Mouse (Mus musculus): ENCODE results near the gene Slamf6.
"Not testable (repeated sequence)": the region's sequence is repeated elsewhere in the genome, so short reads cannot be mapped to it uniquely, and the experiment has no call there.

The Slamf6 gene

DNA sequence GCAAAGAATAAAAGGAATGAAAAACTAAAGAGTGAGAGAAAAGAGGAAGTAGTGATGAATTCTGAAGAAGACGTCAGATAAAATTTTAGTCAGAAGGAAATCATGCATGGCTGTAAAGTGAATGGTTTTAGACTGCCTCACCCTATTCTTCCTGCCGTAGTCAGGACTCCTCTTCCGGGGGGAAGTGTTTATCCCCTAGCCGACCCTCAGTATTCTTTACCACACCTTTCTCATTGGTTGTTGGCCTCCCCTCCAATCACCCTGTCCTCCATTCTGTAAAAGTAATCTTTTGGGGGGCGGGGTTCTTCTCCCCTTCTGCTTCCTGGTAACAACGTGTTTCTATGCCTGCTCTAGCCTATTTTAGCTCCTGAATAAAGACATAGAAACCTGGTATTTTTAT, 37.8 kb downstream of the Slamf6 start:
- DNase-seq (ENCODE audit: low spot score in 2 of 2) = no peak

DNA sequence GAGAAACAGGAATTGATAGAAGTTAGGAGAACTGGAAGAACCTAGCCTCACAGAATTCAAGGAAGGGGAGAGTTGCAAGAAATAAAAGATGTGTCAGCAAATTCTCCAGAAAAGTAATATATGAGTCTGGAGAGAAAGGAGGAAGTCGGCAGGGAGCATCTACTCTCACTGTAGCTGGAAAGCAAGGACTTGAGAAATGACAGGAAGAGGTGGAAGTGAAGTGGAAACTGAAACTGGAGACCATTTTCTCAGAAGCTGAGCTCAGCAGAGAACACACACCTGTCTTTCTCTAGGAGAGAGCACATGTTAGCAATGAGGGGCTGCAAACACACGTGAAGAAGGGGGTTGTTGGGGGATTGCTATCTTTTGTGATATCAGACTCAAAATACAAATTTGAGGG, 40.1 kb downstream of the Slamf6 start:
- no peak for DNase-seq (ENCODE audit: low spot score in 2 of 2)

DNA sequence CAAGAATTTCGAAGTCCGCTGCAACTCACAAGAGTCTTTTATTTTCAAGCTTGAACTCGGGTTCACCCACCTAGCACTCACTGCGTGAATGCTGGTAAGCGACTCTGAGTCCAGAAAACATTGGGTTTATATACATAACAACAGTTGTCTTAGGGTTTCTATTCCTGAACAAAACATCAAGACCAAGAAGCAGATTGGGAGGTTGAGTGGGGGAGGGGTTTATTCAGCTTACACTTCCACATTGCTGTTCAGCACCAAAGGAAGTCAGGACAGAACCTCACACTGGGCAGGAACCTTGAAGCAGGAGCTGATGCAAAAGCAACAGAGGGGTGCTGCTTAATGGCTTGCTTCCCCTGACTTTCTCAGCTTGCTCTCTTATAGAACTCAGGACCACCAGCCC, 43.4 kb downstream of the Slamf6 start:
- no peak for DNase-seq (ENCODE audit: low spot score in 2 of 2)

DNA sequence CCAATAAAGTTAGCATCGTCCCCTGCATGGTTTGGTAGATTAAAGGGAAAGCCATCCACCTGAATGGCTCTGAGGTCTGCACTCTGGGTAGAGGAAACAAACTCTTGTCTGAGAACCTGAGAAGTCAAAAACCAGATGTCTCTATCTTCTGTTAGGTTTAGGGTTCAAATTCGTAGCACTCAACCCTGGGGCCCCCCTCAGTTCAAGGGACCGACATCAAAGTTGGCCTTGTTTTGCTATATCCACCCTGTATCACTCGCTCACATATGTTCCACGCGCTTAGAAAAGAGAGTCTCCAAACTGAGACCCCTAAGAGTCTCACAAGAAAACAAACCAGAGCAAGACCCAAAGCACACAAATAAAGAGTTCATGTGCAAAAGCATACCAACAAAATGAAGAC, 44.4 kb downstream of the Slamf6 start:
- DNase-seq (ENCODE audit: low spot score in 2 of 2) = no peak

DNA sequence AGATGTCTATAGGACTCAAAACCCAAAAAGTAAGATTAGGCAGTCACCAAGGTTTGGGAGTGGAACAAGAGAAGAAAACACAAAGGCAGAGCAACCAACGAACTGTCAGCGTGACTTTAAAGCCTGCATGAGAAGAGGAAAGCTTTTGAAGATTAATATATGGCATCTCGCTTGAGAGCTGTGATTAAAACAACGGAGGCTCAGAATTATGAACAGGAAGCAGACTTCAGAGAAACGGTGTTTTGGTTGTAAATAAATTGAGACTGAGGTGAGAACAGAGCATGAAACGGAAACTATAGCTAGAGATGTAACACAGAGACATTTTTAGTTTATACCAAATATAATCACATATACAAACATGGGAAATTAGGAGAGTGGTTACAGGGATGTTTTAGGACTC, 46.3 kb downstream of the Slamf6 start:
- no peak for DNase-seq (ENCODE audit: low spot score in 2 of 2)

DNA sequence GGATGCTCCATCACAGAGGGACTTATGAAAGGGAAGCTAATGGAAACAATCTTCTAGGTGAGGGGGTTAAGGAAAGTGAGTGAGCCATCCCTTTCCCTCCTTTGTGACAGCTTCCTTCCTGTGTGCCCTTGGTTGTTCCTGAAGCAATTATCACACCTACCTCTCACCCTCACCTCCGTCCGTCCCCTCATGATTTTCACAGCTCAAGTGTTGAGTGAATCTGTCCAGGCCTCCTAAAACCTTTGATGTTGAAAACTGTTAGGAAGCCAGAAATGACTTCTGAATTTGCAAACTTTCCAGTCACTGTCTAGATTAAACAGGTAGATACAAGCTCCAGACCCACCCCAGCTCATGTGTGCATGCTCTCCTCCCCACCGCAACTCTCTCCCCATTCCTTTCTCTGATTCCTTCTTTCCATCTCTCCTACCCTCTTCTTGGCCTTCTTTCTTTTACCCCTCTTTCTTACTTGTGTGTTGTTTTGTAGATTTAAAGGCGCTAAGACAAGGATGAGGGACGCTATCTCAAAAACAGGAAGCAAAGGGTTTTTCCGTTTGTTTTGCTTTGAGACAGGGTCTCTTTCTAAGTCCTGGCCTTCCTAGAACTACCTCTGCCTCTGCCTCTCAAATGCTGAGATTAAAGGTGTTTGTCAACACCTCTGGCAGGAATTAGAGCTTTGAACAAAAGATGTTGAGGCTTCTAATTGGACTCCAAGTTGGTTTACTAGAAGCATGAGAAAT, 48.9 kb downstream of the Slamf6 start:
- DNase-seq (ENCODE audit: low spot score in 2 of 2) = no peak

DNA sequence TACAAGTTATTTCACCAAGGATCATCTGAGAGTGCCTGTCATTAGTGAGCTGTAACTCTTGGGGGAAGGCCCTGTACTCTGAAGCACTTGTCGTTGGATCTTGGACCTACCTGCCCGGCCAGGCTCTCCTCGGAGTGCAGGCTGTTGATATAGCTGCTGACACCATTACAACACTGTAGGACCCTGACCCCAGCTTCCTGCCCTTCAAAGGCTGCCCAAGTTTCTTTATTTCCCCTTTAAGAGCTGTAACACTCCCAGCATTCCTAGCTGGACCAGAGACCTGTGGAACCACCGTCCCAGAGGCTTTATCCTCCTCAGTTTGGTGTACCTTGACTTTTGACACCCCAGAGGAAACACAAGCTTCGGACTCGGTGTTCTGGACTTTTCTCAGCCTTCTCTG, 51.9 kb downstream of the Slamf6 start:
- DNase-seq (ENCODE audit: low spot score in 2 of 2) = no peak

DNA sequence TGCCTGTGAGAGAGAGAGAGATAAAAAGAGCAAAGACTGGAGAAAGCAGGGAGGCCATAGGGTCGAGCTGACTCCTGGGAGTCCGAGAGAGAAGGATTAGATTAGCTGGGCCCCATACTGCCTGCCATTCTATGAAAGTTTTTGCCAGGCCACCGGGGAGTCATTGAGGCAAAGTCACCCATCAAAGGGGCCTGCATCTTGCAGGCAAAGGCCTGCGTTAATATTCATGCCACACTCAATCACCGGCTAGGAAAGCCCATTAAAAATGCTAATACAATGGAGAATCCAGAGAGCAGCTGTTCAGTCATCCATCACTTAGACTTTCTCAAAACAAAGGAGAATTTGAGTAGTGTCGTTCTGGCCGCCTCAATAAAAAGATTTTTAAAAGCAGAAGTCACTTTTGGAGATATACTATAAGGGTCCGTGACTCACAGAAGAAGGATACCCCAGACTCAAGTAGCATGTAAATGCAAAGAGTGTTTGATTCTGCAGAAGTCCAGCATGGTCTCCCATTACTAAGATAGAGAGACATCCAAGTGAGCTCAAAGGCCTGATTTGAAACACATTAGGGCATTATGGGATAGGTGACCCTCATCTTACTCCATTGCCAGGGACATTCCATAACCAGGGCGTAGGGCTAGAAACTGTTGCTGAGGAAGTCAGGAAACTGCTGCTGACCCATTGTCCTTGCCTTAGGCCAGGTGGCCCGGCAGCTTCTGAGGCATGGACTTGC, 53.7 kb downstream of the Slamf6 start:
- DNase-seq (ENCODE audit: low spot score in 2 of 2) = no peak

DNA sequence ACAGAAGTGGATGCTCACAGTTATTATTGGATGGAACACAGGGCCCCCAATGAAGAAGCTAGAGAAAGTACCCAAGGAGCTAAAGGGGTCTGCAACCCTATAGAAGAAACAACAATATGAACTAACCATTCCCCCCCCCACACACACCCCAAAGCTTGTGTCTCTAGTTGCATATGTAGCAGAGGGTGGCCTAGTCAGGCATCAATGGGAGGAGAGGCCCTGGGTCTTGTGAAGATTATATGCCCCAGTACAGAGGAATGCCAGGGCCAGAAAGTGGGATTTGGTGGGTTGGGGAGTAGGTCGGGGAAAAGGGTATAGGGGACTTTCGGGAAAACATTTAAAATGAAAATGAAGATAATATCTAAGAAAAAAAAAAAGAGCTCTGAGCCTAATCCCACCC, 57.0 kb downstream of the Slamf6 start:
- not testable (repeated sequence) for DNase-seq (ENCODE audit: low spot score in 2 of 2)

DNA sequence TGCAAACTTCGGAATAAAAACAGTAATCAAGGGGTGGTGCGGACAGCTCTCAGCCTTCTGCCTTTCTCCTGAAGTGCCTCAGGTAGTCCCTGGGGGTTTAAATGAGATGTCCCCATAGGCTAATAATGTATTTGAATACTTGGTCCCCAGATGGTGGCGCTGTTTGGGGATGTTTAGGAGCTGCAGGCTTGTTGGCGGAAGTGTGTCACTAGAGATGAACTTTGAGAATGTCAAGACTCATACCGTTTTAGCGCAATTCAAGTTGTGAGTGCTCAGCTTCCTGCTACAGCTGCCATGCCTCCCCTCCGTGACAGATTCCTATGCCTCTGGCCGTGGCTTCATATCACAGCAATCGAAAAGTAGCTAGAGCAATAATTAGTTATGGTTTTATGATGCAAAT, 58.1 kb downstream of the Slamf6 start:
- DNase-seq (ENCODE audit: low spot score in 2 of 2) = no peak

DNA sequence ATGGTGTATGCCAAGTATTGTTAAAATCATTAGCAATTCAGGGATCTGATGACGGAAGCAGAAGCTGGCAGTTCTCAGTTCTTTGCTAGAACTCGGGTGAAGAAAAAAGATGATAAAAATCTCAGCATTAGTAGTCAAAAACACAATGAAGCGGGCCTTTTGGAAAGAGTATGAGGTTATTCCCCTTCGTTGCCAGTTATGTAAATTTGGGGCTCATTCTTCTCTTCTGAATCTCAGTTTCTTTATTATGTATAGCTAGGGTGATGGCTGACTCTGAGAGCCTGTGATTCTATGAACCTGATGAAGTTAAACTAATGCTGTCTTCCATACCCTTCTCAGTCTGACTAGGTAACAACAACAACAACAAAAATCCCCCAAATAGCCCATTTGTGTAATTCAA, 58.5 kb downstream of the Slamf6 start:
- no peak for DNase-seq (ENCODE audit: low spot score in 2 of 2)

DNA sequence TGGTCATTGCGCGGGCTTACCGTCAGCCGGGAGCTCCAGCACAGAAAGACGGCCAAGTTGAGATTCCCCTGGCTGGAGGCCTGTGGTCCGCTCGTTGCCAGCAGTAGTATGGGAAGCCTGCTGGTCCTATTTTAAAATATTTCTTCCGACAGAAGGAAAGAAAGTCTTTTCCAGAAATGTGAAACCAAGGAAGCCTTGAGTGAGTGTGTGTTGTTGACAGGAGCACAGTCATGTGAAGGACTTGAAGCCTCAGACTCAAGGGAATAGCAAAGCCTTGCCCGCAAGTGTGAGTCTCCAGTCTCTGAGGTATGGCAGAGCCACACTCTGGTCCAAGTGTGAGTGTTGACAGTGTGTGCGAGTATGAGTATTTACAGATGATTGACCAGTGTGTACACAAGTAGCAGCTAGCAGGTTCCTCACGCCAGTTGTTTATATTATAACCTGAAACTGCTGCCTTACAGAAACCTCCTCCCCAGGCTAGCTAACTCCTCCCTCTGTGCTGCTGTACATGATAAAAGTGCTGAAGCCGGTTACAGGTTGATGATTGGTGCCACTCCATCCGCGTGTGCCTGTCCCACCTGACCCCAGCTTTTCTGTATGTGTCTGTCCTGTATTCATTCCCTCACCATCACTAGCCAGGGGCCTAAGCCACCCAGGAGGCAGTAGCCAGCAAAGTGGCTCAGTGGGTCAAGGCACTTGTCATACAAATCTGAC, 59.7 kb downstream of the Slamf6 start:
- DNase-seq (ENCODE audit: low spot score in 2 of 2) = no peak

DNA sequence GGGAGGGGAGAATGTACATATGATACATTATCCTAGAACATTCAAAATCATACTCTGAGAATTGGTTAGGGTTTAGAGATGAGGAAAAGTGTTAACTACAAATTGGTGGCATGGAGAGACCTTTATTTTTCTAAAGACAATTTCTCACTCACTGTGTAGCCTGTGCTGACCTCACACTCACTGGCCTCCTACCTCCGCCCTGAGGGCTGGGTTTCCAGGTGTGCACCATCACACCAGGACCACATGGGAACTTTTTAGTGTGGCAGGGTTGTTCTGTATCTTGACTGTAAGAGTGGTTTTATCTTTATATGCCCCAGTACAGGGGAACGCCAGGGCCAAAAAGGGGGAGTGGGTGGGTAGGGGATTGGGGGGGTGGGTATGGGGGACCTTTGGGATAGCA, 60.6 kb downstream of the Slamf6 start:
- DNase-seq (ENCODE audit: low spot score in 2 of 2) = no peak

DNA sequence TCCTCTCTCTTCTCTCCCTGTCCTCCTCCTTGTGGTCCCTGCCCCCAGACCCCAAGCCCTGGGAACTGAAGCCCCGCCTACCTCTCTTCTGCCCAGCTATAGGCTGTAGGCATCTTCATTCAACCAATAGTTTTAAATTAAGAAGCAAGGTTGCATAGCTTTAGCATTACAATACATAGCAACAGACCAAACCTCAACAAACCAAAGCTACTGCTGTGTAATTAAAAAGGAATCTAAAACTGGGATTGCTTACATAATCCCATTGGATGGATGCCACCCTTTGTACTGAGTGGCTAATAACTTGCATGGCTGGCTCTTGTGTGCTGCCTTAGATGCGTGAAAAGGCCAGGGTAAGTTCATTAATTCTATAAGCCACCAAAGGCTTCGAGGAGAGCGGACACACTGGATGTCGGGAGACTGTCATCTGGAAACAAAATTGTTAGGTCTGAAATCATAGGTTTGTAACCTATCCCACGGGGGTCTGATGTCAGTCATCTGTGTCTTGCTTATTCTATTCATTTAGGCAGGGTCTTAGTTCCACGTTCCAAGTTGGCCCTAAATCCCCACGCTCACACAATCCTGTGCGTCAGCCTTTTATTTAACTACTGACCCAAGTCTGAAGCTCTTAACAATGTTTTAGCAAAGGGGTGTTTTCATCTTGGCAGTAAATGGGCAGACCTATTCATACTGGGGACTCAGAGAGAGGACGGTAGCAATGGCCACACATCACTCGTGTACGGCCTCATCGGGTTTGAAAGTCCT, 62.8 kb downstream of the Slamf6 start:
- DNase-seq (ENCODE audit: low spot score in 2 of 2) = no peak

DNA sequence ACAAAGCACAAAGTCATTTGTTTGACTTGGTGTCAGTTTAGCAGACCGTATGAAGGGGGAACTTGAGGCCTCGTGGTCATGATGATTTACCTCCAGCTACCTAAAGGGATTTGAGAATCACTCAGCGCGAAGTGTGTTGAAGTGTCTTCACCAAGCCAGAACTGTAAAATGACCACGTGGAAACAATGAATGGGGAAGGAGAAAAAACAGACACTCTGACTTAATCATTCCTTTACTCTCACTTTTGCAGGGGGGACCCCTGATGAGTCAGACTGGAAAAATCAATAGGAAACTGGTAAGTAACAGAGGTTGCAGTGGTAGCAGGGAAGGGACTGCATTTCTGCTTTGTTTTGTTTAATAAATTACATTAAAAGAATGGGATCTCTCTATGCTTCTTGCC, 64.9 kb downstream of the Slamf6 start:
- no peak for DNase-seq (ENCODE audit: low spot score in 2 of 2)

DNA sequence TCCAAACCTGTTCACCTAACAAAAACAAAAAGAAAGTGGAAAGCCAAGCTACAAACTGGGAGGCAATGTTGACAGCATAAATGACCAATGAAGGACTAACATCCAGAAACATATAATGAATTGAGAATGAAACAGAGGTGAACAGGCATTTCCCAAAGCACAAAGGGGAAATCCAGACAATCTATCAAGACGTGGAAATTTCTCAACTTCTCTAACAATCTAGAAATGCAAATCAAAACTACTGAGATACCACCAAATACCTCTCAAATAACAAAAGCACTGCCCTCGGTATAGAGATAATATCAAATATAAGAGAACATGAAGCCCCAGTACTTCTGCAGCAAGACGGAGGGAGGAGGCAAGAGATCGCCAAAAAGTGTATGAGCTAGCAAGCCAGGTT, 65.4 kb downstream of the Slamf6 start:
- DNase-seq (ENCODE audit: low spot score in 2 of 2) = no peak

DNA sequence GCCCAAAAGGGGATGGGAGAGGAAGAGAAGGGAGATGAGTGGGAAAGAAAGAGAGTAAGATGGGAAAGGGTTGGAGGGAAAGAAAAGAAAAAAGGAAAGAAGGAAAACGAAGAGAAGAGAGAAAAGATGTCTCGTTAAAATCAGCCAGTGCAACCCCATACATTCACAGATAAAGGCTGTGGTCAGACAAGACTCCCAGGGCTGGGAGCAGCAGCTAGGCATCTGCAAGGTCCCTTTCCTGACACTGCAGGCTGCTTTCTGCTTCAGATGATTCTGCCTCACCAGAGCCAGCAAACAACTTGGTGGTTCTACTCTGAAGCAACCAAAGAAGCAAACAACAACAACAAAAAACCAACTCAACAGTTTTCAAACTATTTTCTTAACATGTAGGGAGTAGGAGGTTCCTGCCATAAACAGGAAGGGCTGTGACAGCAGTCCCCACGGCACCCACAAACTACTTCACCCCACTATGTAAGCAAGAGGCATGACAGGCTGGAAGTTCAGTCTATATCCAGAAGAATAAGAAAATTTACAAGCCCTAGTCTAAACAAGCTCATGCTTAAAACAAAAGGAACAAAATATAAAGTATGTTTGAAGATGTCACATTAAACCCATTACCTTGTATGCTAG, 66.2 kb downstream of the Slamf6 start:
- DNase-seq (ENCODE audit: low spot score in 2 of 2) = no peak

DNA sequence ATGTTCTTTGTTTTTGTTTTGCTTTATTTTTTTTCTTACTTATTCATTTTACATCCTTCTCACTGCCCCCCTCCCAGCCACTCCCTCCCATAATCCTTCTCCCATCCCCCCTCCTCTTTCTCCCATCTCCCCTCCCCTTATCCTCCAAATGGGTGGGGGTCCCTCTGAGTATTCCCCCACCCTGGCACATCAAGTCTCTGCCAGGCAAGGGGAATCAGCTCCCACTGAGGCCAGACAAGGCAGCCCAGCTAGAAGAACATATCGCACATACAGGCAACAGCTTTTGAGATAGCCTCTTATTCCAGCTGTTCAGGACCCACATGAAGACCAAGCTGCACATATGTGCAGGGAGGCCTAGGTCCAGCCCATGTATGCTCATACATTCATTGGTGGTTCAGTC, 66.8 kb downstream of the Slamf6 start:
- DNase-seq (ENCODE audit: low spot score in 2 of 2) = no peak

DNA sequence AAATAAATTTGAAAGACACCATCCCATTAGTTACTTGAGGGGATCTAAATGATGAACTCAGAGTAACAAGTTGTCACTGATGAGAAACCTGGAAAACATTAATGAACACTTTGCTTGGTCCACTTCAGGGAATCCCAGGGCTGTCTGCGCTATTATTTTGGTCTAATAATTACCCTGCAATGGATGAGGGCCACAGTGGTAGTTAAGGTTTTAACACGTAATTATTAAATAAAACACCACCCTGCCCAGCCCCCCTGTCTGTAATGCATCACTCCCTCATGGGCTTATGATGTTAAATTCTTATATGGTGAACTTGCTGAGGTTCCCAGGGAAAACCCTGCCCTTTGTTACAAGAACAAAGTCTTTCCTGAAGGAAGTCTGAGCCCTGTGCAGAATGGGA, 74.6 kb downstream of the Slamf6 start:
- DNase-seq (ENCODE audit: low spot score in 2 of 2) = no peak

DNA sequence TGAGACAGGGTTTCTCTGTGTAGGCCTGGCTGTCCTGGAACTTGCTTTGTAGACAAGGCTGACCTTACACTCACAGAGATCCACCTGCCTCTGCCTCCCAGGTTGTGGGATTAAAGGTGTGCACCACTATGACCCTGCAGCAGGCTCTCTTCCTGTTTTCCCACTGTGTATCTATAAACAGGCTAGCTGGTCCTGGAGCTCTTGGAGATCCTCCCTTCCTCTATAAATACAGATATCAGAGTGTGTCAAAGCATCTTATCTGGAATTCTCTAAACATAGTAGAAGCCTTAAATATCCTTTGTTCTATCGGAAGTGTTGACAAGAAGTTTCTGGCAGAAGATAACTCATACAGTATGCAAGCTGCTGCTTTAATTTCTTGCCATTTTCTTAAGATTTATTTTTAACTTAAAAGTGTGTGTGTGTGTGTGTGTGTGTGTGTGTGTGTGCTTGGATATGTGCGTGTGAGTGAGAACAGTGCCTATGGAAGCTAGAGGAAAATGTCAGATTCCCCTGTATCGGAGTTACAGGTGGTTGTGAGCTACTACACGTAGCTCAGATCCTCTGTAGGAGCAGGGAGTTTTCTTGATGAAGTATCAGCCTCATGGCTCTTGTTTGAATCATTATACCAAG, 75.7 kb downstream of the Slamf6 start:
- DNase-seq (ENCODE audit: low spot score in 2 of 2) = no peak

DNA sequence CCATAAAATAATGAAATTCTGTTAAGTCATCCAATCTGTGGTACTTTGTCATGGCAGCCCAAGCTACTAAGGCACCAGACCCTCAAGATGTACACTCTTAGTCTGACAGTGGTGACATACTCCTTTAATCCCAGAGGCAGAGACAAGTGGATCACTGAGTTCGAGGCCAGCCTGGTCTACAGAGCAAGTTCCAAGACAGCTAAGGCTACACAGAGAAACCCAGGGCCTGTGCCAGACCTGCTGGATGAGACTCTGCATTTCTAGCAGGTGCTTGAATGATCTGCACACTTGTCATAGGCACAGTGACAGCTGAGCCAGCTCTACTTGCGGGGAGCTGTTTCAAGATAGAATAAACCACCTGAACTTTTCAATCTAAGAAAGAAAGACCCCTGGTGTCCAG, 77.2 kb downstream of the Slamf6 start:
- DNase-seq (ENCODE audit: low spot score in 2 of 2) = no peak

Data from spleen, postnatal 10 days (tissue).